Mouse (Mus musculus): ENCODE measurements around the gene Tanc1. TPM values are rescaled to one million over a fixed set of nuclear protein-coding genes. Genes with fewer than 3 reads are reported as not detected.

The Tanc1 gene
- polyA plus RNA-seq, 1 experiment from 2014 or later = 40.7 TPM

DNA sequence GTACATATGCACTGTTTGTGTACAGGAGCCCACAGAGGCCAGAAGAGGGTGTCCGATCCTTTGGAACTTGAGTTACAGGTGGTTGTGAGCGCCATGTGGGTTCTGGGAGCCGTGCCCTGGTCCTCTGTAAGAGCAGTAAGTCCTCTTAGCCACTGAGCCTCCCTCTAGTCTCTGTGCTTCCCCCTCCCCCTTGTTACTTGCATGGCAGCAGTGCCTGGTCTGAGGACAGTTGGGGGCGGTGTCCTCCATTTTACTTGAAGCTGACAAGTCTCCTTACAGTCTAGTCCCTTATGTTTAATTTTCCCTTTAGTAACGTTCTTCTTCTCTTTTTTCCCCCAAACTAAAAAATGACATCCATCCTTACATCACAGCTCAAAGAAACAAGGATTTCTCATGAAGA, 8.8 kb downstream of the Tanc1 start:
- Histone ChIP-seq H3K4me3 (no peak overlapping the region), H3K36me3 (peaks cover 8% of the 10 kb centered on the region), H3K4me1 (peaks cover 51% of the 10 kb centered on the region), H3K27me3 (ENCODE audit: insufficient read depth, poor library complexity, severe bottlenecking) (no peaks in the 10 kb centered on the region), H3K27ac (no peak overlapping the region), H3K9me3 (no peaks in the 10 kb centered on the region)
- DNase-seq (ENCODE audit: low spot score) = no peak
- 89% methylated on average over 5 of the region's 5 CpGs for WGBS

- Histone ChIP-seq H3K27ac (peak overlapping the region; percentile 29; the same call in 1 of the 2 replicates), H3K9me3 (no peaks in the 10 kb centered on the region), H3K27me3 (ENCODE audit: insufficient read depth, poor library complexity, severe bottlenecking) (no peaks in the 10 kb centered on the region), H3K4me3 (no peak overlapping the region), H3K4me1 (peaks cover 46% of the 10 kb centered on the region), H3K36me3 (peaks cover 8% of the 10 kb centered on the region)
- DNase-seq (ENCODE audit: low spot score) = peak; percentile 89
- 17% methylated on average over 6 of the region's 6 CpGs for WGBS
Observed at GRCm38 (mm10) chr2:59622514-59623139, 10.8 kb downstream of the Tanc1 start.

GRCm38 (mm10) chr2:59623858-59624257, 12.0 kb downstream of the Tanc1 start:
- DNase-seq (ENCODE audit: low spot score) = no peak
- Histone ChIP-seq H3K4me1 (peaks cover 58% of the 10 kb centered on the region), H3K9me3 (no peaks in the 10 kb centered on the region), H3K27ac (peak overlapping the region; percentile 59; the same call in 1 of the 2 replicates), H3K4me3 (no peak overlapping the region), H3K27me3 (ENCODE audit: insufficient read depth, poor library complexity, severe bottlenecking) (no peaks in the 10 kb centered on the region), H3K36me3 (peaks cover 8% of the 10 kb centered on the region)
- 49% methylated on average over 5 of the region's 5 CpGs for WGBS

DNA sequence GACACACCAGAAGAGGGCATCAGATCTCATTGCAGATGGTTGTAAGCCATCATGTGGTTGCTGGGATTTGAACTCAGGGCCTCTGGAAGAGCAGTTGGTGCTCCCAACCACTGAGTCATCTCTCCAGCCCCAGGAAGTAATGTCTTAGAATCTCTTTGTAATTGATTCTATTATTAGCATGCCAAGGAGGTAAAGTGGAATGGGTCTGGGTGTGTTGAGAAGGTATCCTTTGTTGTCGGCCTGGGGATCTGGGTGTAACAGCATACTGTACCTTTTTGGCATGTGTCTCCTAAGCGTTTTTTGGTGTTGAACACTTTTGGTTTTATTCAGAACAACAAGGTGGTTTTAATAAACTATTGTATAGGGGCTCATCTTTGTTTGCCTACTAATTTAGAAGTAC, 13.6 kb downstream of the Tanc1 start:
- Histone ChIP-seq H3K27me3 (ENCODE audit: insufficient read depth, poor library complexity, severe bottlenecking) (no peaks in the 10 kb centered on the region), H3K4me3 (no peak overlapping the region), H3K36me3 (peaks cover 5% of the 10 kb centered on the region), H3K9me3 (no peaks in the 10 kb centered on the region), H3K4me1 (peaks cover 73% of the 10 kb centered on the region), H3K27ac (no peak overlapping the region)
- 77% methylated on average over 2 of the region's 2 CpGs for WGBS
- no peak for DNase-seq (ENCODE audit: low spot score)

GRCm38 (mm10) chr2:59625927-59626326, 14.1 kb downstream of the Tanc1 start:
- DNase-seq (ENCODE audit: low spot score) = no peak
- H3K27ac ChIP-seq = no peak overlapping the region
- H3K9me3 ChIP-seq = no peaks in the 10 kb centered on the region
- WGBS = 86% methylated on average over 8 of the region's 8 CpGs
- H3K27me3 ChIP-seq (ENCODE audit: insufficient read depth, poor library complexity, severe bottlenecking) = no peaks in the 10 kb centered on the region
- H3K4me1 ChIP-seq = peaks cover 78% of the 10 kb centered on the region
- H3K4me3 ChIP-seq = no peak overlapping the region
- H3K36me3 ChIP-seq = peaks cover 5% of the 10 kb centered on the region

- peaks cover 5% of the 10 kb centered on the region for H3K36me3 ChIP-seq
- WGBS = 71% methylated on average over 3 of the region's 3 CpGs
- no peaks in the 10 kb centered on the region for H3K9me3 ChIP-seq
- H3K27ac ChIP-seq = 0 out of 2 replicates have a peak overlapping the region, but pooled peaks have one; percentile 3
- H3K27me3 ChIP-seq (ENCODE audit: insufficient read depth, poor library complexity, severe bottlenecking) = no peaks in the 10 kb centered on the region
- no peak for DNase-seq (ENCODE audit: low spot score)
- H3K4me3 ChIP-seq = no peak overlapping the region
- H3K4me1 ChIP-seq = peaks cover 81% of the 10 kb centered on the region
Observed at GRCm38 (mm10) chr2:59626422-59626821, 14.6 kb downstream of the Tanc1 start.

- 39% methylated on average over 1 of the region's 1 CpGs for WGBS
- Histone ChIP-seq H3K9me3 (no peaks in the 10 kb centered on the region), H3K4me3 (no peak overlapping the region), H3K4me1 (peaks cover 73% of the 10 kb centered on the region), H3K36me3 (peaks cover 5% of the 10 kb centered on the region), H3K27ac (peak overlapping the region; percentile 56; the same call in 1 of the 2 replicates), H3K27me3 (ENCODE audit: insufficient read depth, poor library complexity, severe bottlenecking) (no peaks in the 10 kb centered on the region)
- DNase-seq (ENCODE audit: low spot score) = no peak
Observed at GRCm38 (mm10) chr2:59627502-59627901, 15.7 kb downstream of the Tanc1 start.

GRCm38 (mm10) chr2:59628057-59628901, 16.4 kb downstream of the Tanc1 start:
- no peaks in the 10 kb centered on the region for H3K9me3 ChIP-seq
- H3K4me1 ChIP-seq = peaks cover 72% of the 10 kb centered on the region
- 59% methylated on average over 17 of the region's 17 CpGs for WGBS
- H3K4me3 ChIP-seq = no peak overlapping the region
- peaks cover 5% of the 10 kb centered on the region for H3K36me3 ChIP-seq
- peak overlapping the region; percentile 56 for H3K27ac ChIP-seq
- no peaks in the 10 kb centered on the region for H3K27me3 ChIP-seq (ENCODE audit: insufficient read depth, poor library complexity, severe bottlenecking)
- no peak for DNase-seq (ENCODE audit: low spot score)

DNA sequence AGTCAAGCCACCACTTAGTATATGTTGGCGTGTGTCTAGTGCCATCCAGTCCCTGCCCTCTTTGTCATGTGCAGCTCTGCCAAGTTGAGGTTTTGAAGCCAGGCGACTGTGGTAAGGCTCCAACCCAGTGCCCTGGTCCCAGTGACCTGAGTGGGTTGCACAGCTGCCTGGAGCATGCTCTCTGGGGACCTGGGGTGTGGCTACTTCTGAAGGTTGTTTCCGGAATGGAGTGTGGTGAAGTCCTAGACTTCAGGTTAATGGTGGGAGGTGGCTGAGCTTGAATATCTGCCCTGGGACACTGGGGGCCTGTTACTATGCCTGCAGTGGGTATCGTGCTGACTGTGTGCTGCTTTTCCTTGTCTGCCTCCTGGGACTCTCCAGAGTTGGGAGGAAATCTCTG, 18.0 kb downstream of the Tanc1 start:
- H3K4me1 ChIP-seq = peaks cover 69% of the 10 kb centered on the region

GRCm38 (mm10) chr2:59631406-59631805, 19.6 kb downstream of the Tanc1 start:
- no peak overlapping the region for H3K4me3 ChIP-seq
- peaks cover 70% of the 10 kb centered on the region for H3K4me1 ChIP-seq
- H3K27me3 ChIP-seq (ENCODE audit: insufficient read depth, poor library complexity, severe bottlenecking) = no peaks in the 10 kb centered on the region
- DNase-seq (ENCODE audit: low spot score) = no peak
- H3K36me3 ChIP-seq = peaks cover 8% of the 10 kb centered on the region; the same call in 1 of the 2 replicates
- H3K27ac ChIP-seq = no peak overlapping the region
- H3K9me3 ChIP-seq = no peaks in the 10 kb centered on the region
- 72% methylated on average over 5 of the region's 5 CpGs for WGBS

More for the DNA sequence above, 18.0 kb downstream of the Tanc1 start:
- Histone ChIP-seq H3K36me3 (peaks cover 3% of the 10 kb centered on the region; the same call in 1 of the 2 replicates), H3K27me3 (ENCODE audit: insufficient read depth, poor library complexity, severe bottlenecking) (no peaks in the 10 kb centered on the region), H3K4me3 (no peak overlapping the region), H3K27ac (0 out of 2 replicates have a peak overlapping the region, but pooled peaks have one; percentile 70), H3K9me3 (no peaks in the 10 kb centered on the region)
- 72% methylated on average over 4 of the region's 4 CpGs for WGBS
- DNase-seq (ENCODE audit: low spot score) = no peak

DNA sequence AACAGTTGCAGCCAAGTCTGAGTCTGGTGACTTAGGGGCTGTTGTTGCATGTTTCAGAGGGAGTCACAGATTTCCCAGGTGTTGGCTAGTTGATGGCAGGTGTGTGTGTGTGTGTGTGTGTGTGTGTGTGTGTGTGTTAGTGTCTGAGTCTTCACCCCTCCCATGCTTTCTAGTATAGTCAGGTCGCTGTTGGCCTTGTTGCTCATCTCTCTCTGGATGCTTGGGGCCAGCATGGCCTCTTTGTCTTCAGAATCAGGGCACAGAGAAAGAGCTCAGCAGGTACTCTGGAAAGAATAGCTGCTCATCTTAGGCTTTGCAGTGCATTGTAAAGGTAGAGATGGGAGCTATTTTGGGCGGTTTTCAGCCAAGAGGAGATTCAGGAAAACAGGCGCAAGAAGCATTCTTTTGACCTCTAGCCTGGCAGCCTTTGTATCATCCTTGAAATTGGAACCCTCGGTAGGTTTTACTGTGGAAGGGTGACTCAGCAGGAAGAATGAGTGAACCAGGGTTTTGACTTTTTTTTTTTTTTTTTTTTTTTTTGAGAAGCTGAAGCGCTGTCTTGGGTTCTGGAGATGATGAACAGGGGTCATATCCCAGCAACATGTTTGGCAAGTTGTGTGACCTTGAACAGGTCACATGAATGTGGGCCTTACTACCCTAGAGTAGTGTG, 22.1 kb downstream of the Tanc1 start:
- Histone ChIP-seq H3K9me3 (no peaks in the 10 kb centered on the region), H3K27ac (no peak overlapping the region), H3K36me3 (peaks cover 8% of the 10 kb centered on the region; the same call in 1 of the 2 replicates), H3K4me3 (no peak overlapping the region), H3K4me1 (peaks cover 64% of the 10 kb centered on the region), H3K27me3 (ENCODE audit: insufficient read depth, poor library complexity, severe bottlenecking) (no peaks in the 10 kb centered on the region)
- WGBS = 76% methylated on average over 5 of the region's 5 CpGs
- no peak for DNase-seq (ENCODE audit: low spot score)

GRCm38 (mm10) chr2:59637040-59637785, 25.4 kb downstream of the Tanc1 start:
- Histone ChIP-seq H3K27ac (no peak overlapping the region), H3K4me1 (peaks cover 53% of the 10 kb centered on the region), H3K9me3 (no peaks in the 10 kb centered on the region), H3K27me3 (ENCODE audit: insufficient read depth, poor library complexity, severe bottlenecking) (no peaks in the 10 kb centered on the region), H3K4me3 (no peak overlapping the region), H3K36me3 (peaks cover 8% of the 10 kb centered on the region; the same call in 1 of the 2 replicates)
- no peak for DNase-seq (ENCODE audit: low spot score)
- WGBS = 85% methylated on average over 18 of the region's 18 CpGs
